Mouse (Mus musculus): Measurements from ENCODE around the gene Prrt4. TPM values are rescaled to one million over a fixed set of nuclear protein-coding genes. Genes with fewer than 3 reads are reported as not detected.

Gene Prrt4
- total and polyA plus RNA-seq, 3 experiments, result 2.2 TPM

- no peak overlapping the region for H3K27ac ChIP-seq
- TF ChIP-seq CTCF (IDR thresholded peaks at IDR 0.05) (no peak), POLR2A (IDR thresholded peaks at IDR 0.05; ENCODE audit: insufficient read depth, low read depth, low read length) (no peak), EP300 (IDR thresholded peaks at IDR 0.05; ENCODE audit: insufficient read depth, low read depth, low read length) (no peak)
- H3K4me1 ChIP-seq (ENCODE audit: control insufficient read depth, insufficient read depth, low read length), result peaks cover 13% of the 10 kb centered on the region
- no peak for DNase-seq
- no peaks in the 10 kb centered on the region for H3K36me3 ChIP-seq (ENCODE audit: control insufficient read depth, insufficient read depth, low read length)
- no peak overlapping the region for H3K4me3 ChIP-seq
- WGBS, result 81% methylated on average over 5 of the region's 5 CpGs
- H3K27me3 ChIP-seq (ENCODE audit: control insufficient read depth, insufficient read depth, low read length), result no peaks in the 10 kb centered on the region
- intact Hi-C loops (cut with DNase I), result no loop called here
- H3K9ac ChIP-seq (ENCODE audit: low read depth, low read length), result no peak overlapping the region
- H3K79me2 ChIP-seq (replicated peaks; ENCODE audit: control insufficient read depth, insufficient read depth, low read length), result no peaks in the 10 kb centered on the region
These were observed 27.6 kb upstream of the Prrt4 start for GRCm38 (mm10) chr6:29207017-29207416.

- Histone ChIP-seq H3K4me1 (ENCODE audit: control insufficient read depth, insufficient read depth, low read length) (peaks cover 10% of the 10 kb centered on the region), H3K27me3 (ENCODE audit: control insufficient read depth, insufficient read depth, low read length) (no peaks in the 10 kb centered on the region), H3K4me3 (no peak overlapping the region), H3K36me3 (ENCODE audit: control insufficient read depth, insufficient read depth, low read length) (no peaks in the 10 kb centered on the region), H3K9ac (ENCODE audit: low read depth, low read length) (no peak overlapping the region), H3K79me2 (replicated peaks; ENCODE audit: control insufficient read depth, insufficient read depth, low read length) (no peaks in the 10 kb centered on the region), H3K27ac (peak overlapping the region; percentile 57)
- intact Hi-C loops (cut with DNase I), result no loop called here
- 87% methylated on average over 10 of the region's 10 CpGs for WGBS
- DNase-seq, result no peak
- TF ChIP-seq POLR2A (IDR thresholded peaks at IDR 0.05; ENCODE audit: insufficient read depth, low read depth, low read length) (no peak), EP300 (IDR thresholded peaks at IDR 0.05; ENCODE audit: insufficient read depth, low read depth, low read length) (no peak), CTCF (IDR thresholded peaks at IDR 0.05) (no peak)
These were observed 26.6 kb upstream of the Prrt4 start for GRCm38 (mm10) chr6:29206006-29206405.

GRCm38 (mm10) chr6:29204932-29205614, 25.7 kb upstream of the Prrt4 start:
- Histone ChIP-seq H3K27ac (peak overlapping the region; percentile 57), H3K27me3 (ENCODE audit: control insufficient read depth, insufficient read depth, low read length) (no peaks in the 10 kb centered on the region), H3K79me2 (replicated peaks; ENCODE audit: control insufficient read depth, insufficient read depth, low read length) (no peaks in the 10 kb centered on the region), H3K36me3 (ENCODE audit: control insufficient read depth, insufficient read depth, low read length) (no peaks in the 10 kb centered on the region), H3K4me1 (ENCODE audit: control insufficient read depth, insufficient read depth, low read length) (peaks cover 7% of the 10 kb centered on the region), H3K4me3 (peak overlapping the region; percentile 25), H3K9ac (ENCODE audit: low read depth, low read length) (peak overlapping the region; percentile 61; the same call in 1 of the 2 replicates)
- intact Hi-C loops (cut with DNase I), result loop anchor here (1.0 kb wide), 3 partner anchors 11 to 74 kb away; partner anchors contain the start of genes Fam71f2 and Impdh1
- peak; percentile 55 to 71 for DNase-seq
- 47% methylated on average over 15 of the region's 15 CpGs for WGBS
- TF ChIP-seq POLR2A (IDR thresholded peaks at IDR 0.05; ENCODE audit: insufficient read depth, low read depth, low read length) (no peak), EP300 (IDR thresholded peaks at IDR 0.05; ENCODE audit: insufficient read depth, low read depth, low read length) (peak; percentile 86), CTCF (IDR thresholded peaks at IDR 0.05) (peak; percentile 98)

- no peak overlapping the region for H3K9ac ChIP-seq (ENCODE audit: low read depth, low read length)
- DNase-seq, result no peak
- H3K27ac ChIP-seq, result no peak overlapping the region
- peaks cover 7% of the 10 kb centered on the region for H3K4me1 ChIP-seq (ENCODE audit: control insufficient read depth, insufficient read depth, low read length)
- WGBS, result 86% methylated on average over 6 of the region's 6 CpGs
- H3K79me2 ChIP-seq (replicated peaks; ENCODE audit: control insufficient read depth, insufficient read depth, low read length), result no peaks in the 10 kb centered on the region
- H3K36me3 ChIP-seq (ENCODE audit: control insufficient read depth, insufficient read depth, low read length), result no peaks in the 10 kb centered on the region
- H3K4me3 ChIP-seq, result no peak overlapping the region
- H3K27me3 ChIP-seq (ENCODE audit: control insufficient read depth, insufficient read depth, low read length), result no peaks in the 10 kb centered on the region
- TF ChIP-seq CTCF (IDR thresholded peaks at IDR 0.05) (no peak), EP300 (IDR thresholded peaks at IDR 0.05; ENCODE audit: insufficient read depth, low read depth, low read length) (no peak)
- intact Hi-C loops (cut with DNase I), result no loop called here
These were observed 24.6 kb upstream of the Prrt4 start for GRCm38 (mm10) chr6:29203861-29204585.

GRCm38 (mm10) chr6:29203096-29203495, 23.7 kb upstream of the Prrt4 start:
- intact Hi-C loops (cut with DNase I), result no loop called here
- Histone ChIP-seq H3K9ac (ENCODE audit: low read depth, low read length) (no peak overlapping the region), H3K4me3 (no peak overlapping the region), H3K79me2 (replicated peaks; ENCODE audit: control insufficient read depth, insufficient read depth, low read length) (no peaks in the 10 kb centered on the region), H3K4me1 (ENCODE audit: control insufficient read depth, insufficient read depth, low read length) (peaks cover 9% of the 10 kb centered on the region), H3K27ac (no peak overlapping the region), H3K27me3 (ENCODE audit: control insufficient read depth, insufficient read depth, low read length) (no peaks in the 10 kb centered on the region), H3K36me3 (ENCODE audit: control insufficient read depth, insufficient read depth, low read length) (no peaks in the 10 kb centered on the region)
- DNase-seq, result no peak
- TF ChIP-seq EP300 (IDR thresholded peaks at IDR 0.05; ENCODE audit: insufficient read depth, low read depth, low read length) (no peak), CTCF (IDR thresholded peaks at IDR 0.05) (no peak), POLR2A (IDR thresholded peaks at IDR 0.05; ENCODE audit: insufficient read depth, low read depth, low read length) (no peak)
- WGBS, result 92% methylated on average over 13 of the region's 13 CpGs

GRCm38 (mm10) chr6:29201988-29202387, 22.6 kb upstream of the Prrt4 start:
- Histone ChIP-seq H3K79me2 (replicated peaks; ENCODE audit: control insufficient read depth, insufficient read depth, low read length) (no peaks in the 10 kb centered on the region), H3K4me3 (no peak overlapping the region), H3K27me3 (ENCODE audit: control insufficient read depth, insufficient read depth, low read length) (no peaks in the 10 kb centered on the region), H3K9ac (ENCODE audit: low read depth, low read length) (no peak overlapping the region), H3K36me3 (ENCODE audit: control insufficient read depth, insufficient read depth, low read length) (no peaks in the 10 kb centered on the region), H3K27ac (no peak overlapping the region), H3K4me1 (ENCODE audit: control insufficient read depth, insufficient read depth, low read length) (peaks cover 7% of the 10 kb centered on the region)
- TF ChIP-seq POLR2A (IDR thresholded peaks at IDR 0.05; ENCODE audit: insufficient read depth, low read depth, low read length) (no peak), CTCF (IDR thresholded peaks at IDR 0.05) (no peak), EP300 (IDR thresholded peaks at IDR 0.05; ENCODE audit: insufficient read depth, low read depth, low read length) (no peak)
- intact Hi-C loops (cut with DNase I), result no loop called here
- WGBS, result 85% methylated on average over 8 of the region's 8 CpGs
- no peak for DNase-seq

Data from heart, adult 2 months (tissue).